Mouse (Mus musculus) left cerebral cortex, adult 2 months (tissue): ENCODE data around the gene Sh3pxd2a. TPM values are rescaled to one million over a fixed set of nuclear protein-coding genes. Genes with fewer than 3 reads are reported as not detected.

ENCODE experiments used
- DNase-seq, 2 experiments: peaks; one replicate each; pipeline ENCODE4 v3.0.0; 2021 to 2022; ENCODE audit warnings: low spot score in 2 of 2, mixed read lengths in 1 of 2; ENCODE audit errors: extremely low spot score in 1 of 2
- H3K27ac ChIP-seq: fragments of 200-600 bp; 2 replicates; pipeline ENCODE4 v1.8.1; 2022
- H3K4me3 ChIP-seq: fragments of 200-600 bp; 2 replicates; pipeline ENCODE4 v1.8.1; 2022
- CTCF ChIP-seq: fragments of 200-600 bp; IDR thresholded peaks from 2 replicates; pipeline ENCODE4 v1.8.1; 2022; ENCODE audit warnings: antibody characterized with exemption, mild to moderate bottlenecking, moderate library complexity
- intact Hi-C: fragments of 180-260 bp; cut with DNase I; formaldehyde crosslinking; loops from one replicate; pipeline ENCODE4 v1.15.1; 2025
- total RNA-seq, 2 experiments: library from RNA; stranded (reverse); gene quantifications; 2 replicates each; pipeline ENCODE4 v1.2.3; 2021

Gene Sh3pxd2a
- total RNA-seq, 2 experiments from 2014 or later = 30.2 to 36.8 TPM

- DNase-seq = no peak
- intact Hi-C loops = no loop called here
- TF ChIP-seq CTCF = no peak
- no peak overlapping the region for H3K27ac ChIP-seq
- H3K4me3 ChIP-seq = no peak overlapping the region
Observed at GRCm38 (mm10) chr19:47233087-47233486, 231.1 kb downstream of the Sh3pxd2a start.

DNA sequence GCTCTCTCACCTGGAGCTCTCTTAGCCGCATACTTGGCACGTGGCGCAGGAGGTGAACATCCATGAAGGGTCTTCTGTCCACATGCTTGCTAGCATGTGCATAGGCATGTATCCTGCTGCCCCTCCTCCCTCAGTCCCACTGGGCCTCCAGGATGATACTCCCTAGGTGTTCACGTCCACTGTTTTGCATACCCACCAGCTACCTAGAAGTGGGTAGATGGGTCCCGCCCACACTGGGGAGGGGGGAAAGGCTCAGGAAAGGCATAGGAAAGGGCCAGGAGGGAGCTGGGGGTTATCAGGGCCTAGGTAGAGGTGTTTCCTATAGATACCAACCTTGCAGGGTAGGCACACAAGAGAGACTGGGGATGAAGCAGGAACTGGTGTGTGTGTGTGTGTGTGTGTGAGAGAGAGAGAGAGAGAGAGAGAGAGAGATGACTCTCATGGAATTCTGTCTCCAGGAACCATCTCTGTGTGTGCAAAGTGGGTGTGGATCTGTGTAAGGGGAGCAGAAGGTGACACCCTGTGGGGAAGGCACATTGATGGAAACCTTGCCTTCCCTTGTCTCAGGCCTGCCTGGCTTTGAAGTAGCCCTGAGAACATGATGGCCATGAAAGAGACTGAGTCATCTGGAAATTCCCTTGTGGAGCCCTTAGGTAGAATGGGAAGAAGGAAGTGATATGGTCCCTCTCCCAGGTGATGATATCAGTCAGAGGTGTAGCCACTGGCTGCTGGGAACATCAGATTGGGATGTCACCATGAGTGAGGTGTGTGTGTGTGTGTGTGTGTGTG lies 231.9 kb downstream of the Sh3pxd2a start:
- no peak for DNase-seq
- no peak overlapping the region for H3K27ac ChIP-seq
- intact Hi-C loops = no loop called here
- H3K4me3 ChIP-seq = no peak overlapping the region
- TF ChIP-seq CTCF = no peak

- Histone ChIP-seq H3K27ac (no peak overlapping the region), H3K4me3 (no peak overlapping the region)
- DNase-seq = no peak
- intact Hi-C loops = no loop called here
- TF ChIP-seq CTCF = no peak
Observed at GRCm38 (mm10) chr19:47231389-47231788, 232.8 kb downstream of the Sh3pxd2a start.

- DNase-seq = no peak
- intact Hi-C loops = no loop called here
- TF ChIP-seq CTCF = no peak
- no peak overlapping the region for H3K4me3 ChIP-seq
- H3K27ac ChIP-seq = no peak overlapping the region
Observed at GRCm38 (mm10) chr19:47230682-47231081, 233.5 kb downstream of the Sh3pxd2a start.

GRCm38 (mm10) chr19:47230082-47230481 lies 234.1 kb downstream of the Sh3pxd2a start:
- no peak for TF ChIP-seq CTCF
- Histone ChIP-seq H3K4me3 (no peak overlapping the region), H3K27ac (no peak overlapping the region)
- intact Hi-C loops = no loop called here
- DNase-seq = no peak

DNA sequence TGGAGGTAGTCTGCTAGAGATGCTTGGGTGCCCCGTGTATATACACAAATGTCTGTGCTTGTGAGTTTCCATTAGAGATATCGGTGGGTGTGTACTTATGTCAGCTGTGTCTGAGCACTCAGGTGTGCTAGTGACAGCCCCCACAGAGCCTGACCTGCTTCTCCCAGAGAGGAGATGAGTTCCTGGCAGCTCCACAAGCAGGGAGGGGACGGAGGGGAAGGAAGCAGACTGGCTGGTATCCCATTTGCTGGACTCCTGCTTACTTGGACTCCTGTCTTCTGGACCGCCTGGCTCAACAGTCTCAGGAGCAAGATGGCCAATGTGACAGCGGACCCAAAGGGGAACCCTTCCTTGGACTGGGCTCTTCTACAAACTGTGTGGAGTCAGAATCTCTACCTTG lies 234.7 kb downstream of the Sh3pxd2a start:
- intact Hi-C loops = no loop called here
- no peak for DNase-seq
- TF ChIP-seq CTCF = no peak
- Histone ChIP-seq H3K4me3 (peak overlapping the region; percentile 32), H3K27ac (peak overlapping the region; percentile 69; the same call in 1 of the 2 replicates)

- intact Hi-C loops = no loop called here
Observed at GRCm38 (mm10) chr19:47228725-47229252, 235.4 kb downstream of the Sh3pxd2a start.

GRCm38 (mm10) chr19:47225791-47226190 lies 238.4 kb downstream of the Sh3pxd2a start:
- no peak for TF ChIP-seq CTCF
- DNase-seq = no peak
- intact Hi-C loops = no loop called here
- no peak overlapping the region for H3K27ac ChIP-seq
- no peak overlapping the region for H3K4me3 ChIP-seq

More at GRCm38 (mm10) chr19:47228725-47229252, 235.4 kb downstream of the Sh3pxd2a start:
- DNase-seq = peak; percentile 63 to 75
- Histone ChIP-seq H3K4me3 (peak overlapping the region; percentile 32), H3K27ac (peak overlapping the region; percentile 69)
- TF ChIP-seq CTCF = no peak

DNA sequence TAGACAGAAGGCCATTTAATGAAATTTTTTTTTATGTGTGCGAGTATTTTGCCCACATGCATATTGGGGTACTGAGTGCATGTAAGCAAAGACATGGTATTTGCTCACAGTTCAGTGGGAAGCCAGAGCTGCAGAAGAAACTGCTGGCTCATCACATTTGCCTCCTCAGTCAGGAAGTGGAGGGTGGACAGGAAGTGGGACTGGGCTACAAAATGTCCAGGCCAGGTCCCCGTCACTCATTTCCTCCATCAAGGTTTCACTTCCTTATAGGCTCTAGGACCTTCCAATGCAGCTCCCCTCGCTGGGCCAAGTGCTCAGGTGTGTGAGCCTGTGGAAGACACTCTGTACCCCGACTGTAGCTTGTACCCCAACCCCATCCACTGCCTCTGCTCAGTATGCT lies 239.5 kb downstream of the Sh3pxd2a start:
- intact Hi-C loops = loop anchor here (5.0 kb wide), 1 partner anchor 47 kb away; the partner anchor contains the start of gene Neurl1a
- Histone ChIP-seq H3K4me3 (no peak overlapping the region), H3K27ac (no peak overlapping the region; the same call in 1 of the 2 replicates)
- no peak for TF ChIP-seq CTCF
- DNase-seq = no peak

DNA sequence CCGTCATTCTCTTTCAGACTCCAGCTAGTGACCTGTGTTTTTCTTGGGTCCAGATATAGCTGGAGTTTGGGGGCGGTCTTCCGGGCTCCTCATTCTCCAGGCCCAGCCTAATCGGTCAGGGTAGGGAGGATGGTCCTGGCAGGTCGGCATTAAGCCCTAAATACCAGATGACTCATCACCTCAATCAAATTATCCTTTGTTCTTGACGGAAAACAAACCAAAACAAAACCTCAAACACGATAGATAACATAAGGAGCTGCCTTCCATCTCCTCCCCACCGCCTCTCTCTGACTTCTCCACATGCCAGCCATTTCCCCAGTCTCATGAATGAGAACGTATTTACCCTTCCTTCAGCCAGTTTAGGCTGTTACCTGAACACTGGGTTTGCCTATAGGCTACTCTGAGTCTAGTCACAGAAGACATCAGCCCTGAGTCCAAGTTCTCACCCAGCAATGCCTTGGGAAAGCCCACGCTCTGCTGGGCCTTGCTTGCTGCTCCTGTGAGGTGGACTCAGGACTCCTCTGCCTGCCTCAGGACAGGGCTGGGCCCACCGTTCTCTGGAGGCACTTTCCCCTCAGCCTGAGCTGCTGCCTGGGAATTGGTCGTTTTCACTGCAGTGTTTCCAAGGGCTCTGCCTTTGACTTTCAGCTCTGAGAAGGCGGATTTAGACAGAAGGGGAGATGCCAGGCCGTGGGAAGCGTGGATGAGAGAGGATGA lies 241.2 kb downstream of the Sh3pxd2a start:
- Histone ChIP-seq H3K27ac (peak overlapping the region; percentile 58), H3K4me3 (no peak overlapping the region)
- no peak for TF ChIP-seq CTCF
- intact Hi-C loops = loop anchor here (5.0 kb wide), 1 partner anchor 46 kb away; the partner anchor contains the start of gene Neurl1a
- DNase-seq = no peak

DNA sequence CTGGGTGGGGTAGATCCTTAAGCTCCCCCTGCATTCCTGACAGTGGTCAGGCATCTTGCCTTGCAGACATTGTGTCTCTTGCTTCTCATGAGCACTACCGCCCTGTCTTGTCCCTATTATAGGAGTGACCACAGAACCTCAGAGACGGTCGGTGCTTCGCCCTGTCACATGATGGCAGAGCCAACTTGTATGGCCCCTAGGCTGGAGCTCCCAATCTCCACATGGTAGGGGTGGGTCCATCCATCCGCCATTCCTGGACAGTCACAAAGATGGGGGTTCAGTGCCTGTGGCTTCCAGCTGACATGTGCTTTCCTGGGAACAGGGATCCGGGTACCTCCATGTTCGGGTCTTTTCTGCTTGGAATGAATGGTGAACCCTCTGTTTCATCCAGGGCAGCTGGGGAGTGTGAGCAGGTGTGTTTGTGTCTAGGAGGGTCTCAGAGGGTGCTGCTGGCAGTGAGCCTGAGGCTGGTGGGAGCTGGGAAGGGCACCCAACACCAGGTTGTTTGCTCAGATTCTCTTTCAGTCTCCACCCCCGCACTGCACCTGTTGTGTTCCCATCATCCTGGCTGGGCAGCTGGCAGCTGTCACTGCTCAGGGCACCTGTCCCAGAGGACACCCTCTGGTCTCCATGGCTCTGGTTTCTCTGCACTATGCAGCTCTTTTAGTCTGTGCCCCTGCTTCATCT lies 241.9 kb downstream of the Sh3pxd2a start:
- no peak for TF ChIP-seq CTCF
- no peak overlapping the region; the same call in 1 of the 2 replicates for H3K27ac ChIP-seq
- H3K4me3 ChIP-seq = no peak overlapping the region
- DNase-seq = no peak
- intact Hi-C loops = loop anchor here (5.0 kb wide), 1 partner anchor 45 kb away; the partner anchor contains the start of gene Neurl1a
